Mouse (Mus musculus) urinary bladder, postnatal 10 days (tissue): ENCODE data around the gene Hdgfl3.

Experiments
- DNase-seq: peaks from one replicate; pipeline ENCODE4 v3.0.0; 2022; ENCODE audit warnings: low spot score

The Hdgfl3 gene

DNA sequence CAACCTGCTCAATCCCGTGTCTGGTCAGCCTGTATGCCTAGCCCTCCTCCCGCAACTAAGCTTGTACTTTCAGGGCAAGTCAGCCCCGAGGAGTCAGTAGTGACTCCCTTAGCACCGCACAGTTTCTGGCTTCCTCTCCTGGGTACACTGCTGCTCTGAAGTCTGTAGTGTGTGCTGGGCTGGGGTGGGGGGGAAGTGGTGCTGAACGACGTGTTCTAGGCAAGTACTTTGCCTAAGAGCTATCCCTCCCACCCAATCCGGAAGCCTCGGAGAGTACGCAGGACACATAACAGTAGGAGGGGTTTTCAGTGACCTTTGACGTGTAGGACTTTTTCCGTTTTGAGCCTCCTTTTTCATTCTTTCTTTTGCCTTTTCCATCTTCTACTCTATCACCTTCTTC is 34.9 kb downstream of the Hdgfl3 start:
- DNase-seq, result no peak

DNA sequence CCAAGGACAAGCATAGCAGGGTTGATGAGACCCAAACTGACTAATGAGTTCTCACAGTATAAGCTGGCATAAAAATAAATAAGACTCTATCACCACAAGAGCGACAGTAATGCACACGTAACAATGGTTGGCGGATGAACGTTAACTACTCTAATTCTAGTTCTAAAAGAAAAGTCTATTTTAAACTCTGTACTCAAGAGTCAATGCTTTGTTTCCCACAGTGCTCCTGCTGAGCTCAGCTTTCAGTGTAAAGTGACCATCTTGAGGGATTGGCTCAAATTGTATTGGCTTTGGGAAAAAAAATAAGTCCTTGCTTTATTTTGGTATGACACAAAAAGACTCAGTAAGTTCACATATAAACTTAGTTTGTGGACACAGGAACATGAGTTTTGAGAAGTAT is 49.1 kb downstream of the Hdgfl3 start:
- no peak for DNase-seq

DNA sequence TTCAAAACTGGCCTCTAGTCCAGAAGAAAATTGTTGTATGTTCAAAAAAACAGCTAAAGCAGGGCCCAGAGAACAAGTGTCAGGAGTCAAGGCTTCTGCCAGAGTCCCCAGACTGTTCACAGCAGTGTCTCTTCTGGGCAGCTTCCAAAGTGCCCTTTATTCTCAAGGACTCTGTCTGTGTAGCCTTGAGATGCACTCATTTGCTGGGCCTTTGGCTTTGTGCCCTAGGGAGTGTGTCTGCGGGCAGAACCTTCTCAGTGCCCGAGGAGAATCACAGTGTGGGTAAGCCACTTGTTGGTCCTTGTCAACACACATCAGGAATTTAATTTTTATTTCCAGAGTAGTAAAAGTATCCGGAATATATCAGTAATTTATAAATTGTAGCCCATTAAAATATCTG is 52.7 kb downstream of the Hdgfl3 start:
- no peak for DNase-seq

DNA sequence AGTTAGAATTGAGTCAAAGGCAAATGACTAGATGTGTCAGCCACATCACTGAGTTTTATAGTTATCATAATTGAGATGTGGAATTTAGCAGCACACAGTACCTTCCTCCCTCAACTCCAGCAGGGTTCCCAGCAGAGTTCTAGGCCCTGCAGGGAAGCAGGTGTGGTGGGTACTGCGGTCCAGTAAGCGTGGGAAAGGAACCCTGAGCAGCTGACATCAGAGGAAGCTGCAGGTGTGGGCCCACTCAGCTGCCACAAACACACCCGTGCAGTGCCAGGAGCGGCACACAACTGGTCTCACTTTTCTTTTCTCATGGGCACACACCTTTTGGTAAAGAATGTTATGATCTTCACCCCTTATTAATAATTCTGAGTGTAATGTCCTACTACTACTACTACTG is 53.5 kb downstream of the Hdgfl3 start:
- no peak for DNase-seq

DNA sequence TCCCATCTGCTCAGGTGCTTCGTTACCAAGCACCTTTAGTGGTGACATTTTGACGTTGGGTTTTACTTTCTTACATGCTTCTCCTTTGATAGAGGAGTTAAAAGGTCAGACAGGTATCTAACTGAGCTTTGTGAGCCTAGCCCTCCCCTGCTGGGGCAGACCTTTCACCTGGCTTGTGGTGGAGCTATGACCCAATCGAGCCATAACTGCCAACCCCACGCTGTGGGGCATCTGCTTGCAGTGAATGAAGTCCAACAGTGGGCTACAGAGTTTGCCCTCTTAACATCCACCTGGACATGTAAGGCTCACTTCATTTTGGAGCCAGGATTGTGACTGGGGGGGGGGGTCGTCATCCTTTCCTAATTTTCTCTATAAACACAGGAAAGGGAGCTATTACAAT is 54.0 kb downstream of the Hdgfl3 start:
- DNase-seq, result no peak

DNA sequence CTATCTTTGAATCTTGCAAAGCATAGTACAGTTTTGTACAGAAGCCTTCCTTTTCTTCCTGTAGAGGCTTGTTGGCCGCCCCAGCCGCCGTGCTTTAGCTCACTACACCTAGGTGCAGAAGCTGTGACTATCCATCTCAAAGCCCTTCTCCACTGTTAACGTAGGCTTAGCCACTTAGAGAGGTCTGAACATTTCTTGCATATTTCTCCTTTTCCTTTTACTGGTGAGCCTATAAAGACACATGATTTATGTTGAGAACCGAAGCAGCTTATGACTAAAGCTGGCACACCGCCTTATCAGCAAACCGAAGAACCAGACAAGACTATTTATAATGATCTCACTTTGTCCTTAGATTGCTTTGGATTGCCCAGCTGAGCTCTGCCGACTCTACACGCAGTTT is 58.9 kb downstream of the Hdgfl3 start:
- DNase-seq, result no peak

DNA sequence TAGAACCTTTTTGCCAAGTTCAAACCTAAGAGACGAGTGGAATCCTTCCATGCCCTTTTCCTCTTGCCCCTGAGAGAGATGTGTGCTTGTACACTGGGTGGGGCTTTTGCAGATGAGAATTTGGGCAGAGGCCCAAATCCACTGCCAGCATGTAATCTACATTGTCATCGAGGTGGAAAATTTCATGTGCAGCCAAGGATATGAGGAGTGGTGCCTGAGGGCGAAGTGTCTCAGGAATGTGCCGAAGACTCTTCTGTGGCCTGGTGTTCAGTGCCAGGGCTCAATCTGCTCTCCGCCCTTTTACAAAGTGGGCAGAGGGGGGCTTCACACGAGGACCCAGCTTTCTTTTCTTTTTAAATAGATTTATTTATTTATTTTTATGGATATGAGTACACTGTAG is 59.6 kb downstream of the Hdgfl3 start:
- DNase-seq, result no peak

DNA sequence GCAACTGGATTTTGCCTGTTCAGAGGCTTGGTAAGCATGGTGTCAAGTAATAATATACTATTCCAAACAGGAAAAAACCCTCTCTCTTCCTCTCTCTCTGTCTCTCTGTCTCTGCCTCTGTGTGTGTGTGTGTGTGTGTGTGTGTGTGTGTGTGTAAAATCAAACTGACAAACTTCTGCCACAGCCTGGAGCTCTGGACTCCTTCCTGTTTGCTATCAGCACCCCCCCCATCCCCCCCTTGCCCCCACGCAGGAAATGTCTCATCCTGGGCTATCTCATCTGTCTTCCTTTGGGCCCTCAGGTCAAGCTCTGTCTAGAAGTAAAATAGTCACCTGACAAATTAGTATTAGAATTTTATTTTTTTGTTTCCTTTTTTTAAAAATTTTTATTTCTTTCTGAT is 60.5 kb downstream of the Hdgfl3 start:
- no peak for DNase-seq

DNA sequence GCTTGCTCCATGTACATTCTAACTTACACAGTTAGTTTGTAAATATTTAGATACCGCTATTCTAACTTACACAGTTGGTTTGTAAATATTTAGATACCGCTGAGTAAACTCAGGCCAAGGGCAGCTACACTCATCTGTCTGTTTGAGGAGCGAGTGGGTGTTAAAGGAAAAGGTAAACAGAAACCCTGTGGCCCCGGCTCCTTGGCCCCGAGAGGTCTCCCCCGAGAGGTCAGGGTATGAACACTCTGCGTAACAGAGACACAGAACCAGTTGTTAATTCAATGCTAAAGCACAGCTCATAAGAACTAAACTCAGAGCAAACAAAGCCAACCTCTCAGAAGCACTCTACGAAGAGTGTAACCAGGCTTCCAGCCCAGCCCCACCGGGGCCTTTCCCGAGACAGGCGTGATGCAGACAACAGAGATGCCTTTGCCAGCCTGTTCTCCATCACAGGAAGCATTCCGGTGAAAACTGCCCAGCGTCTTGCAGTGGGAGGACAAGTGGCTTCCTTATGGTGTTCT is 61.7 kb downstream of the Hdgfl3 start:
- no peak for DNase-seq

DNA sequence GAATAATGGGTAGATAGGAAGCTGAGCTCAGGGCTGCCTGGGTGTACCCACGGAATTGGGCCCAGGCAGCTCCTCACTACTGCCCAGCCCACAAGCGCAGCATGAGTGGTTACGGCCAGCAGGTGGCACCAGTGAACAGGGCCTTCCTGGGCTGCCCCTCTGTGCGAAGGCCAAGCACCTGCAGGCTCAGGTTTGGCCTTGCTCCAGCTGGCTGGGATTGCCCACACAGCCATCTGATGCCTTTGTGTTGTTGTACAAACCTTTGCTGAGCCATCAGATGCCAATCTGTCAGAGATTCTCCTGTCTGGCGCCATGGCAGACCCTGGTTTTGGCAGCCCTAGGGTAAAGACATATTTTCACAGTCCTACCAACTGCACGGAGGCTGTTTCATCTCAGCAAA is 66.1 kb downstream of the Hdgfl3 start:
- no peak for DNase-seq

DNA sequence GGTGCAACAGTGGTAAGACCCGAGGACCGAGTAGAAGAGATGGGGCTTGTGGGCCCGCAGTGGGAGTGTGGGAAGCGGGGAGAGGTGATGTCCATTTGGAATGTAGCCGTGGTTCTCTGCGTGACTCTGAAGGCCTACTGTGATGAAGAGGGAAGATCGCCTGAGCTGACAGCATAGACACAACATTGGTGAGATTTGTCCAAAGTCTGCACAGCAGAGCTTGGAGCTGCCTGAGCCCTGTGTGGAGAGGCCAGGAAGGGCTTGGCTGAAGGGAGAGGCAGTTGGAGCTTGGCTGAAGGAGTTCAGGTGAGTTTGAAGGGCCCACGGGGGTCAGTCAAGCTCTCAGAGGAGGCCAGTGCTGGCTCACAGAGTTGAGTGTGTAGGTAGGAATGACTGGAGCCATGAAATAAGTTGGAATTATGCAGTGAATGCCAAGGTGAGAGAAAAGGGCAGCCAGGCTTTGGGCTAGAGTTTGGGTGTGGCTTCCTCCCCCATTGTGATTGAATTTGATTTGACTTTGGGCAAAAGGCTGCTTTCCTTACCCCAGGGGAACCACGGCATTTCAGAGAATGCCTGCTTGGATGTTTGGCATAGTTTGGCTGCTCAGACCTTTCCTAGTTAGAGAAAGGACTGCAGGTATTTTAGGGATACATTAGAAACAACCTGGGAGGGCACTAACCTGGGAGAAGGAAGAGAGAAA is 66.9 kb downstream of the Hdgfl3 start:
- DNase-seq, result no peak

DNA sequence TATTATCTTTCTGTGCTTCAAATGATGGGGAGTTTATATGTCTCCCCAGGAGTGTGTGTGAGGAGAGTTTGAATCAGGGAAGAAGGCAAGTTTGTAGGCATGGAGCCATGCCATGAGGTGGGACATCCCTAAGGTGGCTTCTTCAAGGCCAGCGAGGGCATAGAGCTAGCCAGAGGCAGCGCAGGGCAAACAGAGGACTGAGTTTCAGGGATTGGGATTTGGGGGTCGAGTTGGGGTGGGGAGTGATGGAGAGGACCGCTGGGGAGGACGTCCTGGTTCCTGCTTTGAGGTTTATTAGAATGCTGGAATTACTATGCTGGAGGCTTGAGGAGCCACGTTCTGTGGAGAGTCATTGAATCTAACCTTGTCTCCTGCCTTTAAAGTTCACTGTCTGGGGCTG is 68.3 kb downstream of the Hdgfl3 start:
- no peak for DNase-seq

DNA sequence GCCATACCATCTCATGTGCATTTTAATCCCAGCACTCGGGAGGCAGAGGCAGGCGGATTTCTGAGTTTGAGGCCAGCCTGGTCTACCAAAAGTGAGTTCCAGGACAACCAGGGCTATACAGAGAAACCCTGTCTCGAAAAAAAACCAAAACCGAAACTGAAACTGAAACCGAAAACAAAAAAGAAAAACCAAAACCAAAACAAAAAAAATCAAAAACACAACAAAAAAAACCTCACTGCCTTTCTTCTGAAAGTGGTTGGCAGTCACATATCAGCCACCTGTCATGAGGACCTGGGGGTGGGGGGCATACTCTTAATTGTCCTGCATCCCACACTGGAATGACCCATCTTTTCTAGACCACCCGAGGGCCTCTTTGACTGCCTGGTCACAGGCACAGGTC is 69.7 kb downstream of the Hdgfl3 start:
- DNase-seq, result no peak

DNA sequence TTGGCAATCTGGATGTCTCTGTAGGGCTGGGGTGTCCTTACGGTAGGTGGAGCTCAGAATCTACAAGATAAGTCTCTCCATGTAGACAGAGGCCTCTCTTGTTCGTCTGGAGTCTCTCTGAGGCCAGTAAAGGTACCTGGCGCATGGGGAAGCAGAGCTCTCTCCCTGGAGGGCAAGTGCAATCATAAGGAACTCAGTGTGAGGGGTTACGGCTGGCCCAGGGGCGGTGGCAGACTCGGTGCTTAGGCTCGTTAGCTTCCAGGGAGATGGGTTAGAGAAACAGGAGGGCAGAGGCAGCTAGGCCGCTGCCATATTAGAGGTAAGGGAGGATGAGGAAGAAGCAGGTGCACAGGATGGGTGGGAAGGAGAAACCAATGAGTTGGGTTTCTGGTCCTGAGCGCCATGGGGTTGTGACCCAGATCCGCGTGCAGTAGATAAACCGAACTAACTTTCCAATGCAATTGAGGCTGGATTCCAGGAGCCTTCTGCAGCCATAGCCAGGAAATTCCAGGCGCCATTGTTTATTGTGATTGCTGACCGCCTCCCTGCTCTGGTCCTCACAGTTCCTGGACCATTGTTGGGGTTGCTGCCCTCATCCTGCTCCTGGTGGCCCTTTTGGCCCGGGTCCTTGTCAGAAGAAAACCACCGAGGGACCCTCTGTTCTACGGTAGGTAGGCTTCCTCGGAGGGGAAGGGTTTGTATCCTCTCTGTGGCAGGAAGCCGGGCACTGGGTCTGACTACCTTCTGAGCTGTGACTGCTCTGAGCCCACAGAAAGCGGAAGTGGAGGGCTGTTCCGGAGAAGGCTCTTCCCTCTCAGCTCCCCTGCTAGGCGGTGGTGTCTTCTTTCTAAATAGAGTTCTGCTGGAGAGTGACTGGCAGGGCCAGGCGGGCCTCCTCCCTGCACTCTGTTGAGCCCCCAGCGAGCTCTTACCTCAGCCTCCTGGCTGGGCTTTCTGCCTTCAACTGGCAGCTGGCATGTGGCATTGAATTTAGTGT is 71.4 kb downstream of the Hdgfl3 start:
- DNase-seq, result no peak

DNA sequence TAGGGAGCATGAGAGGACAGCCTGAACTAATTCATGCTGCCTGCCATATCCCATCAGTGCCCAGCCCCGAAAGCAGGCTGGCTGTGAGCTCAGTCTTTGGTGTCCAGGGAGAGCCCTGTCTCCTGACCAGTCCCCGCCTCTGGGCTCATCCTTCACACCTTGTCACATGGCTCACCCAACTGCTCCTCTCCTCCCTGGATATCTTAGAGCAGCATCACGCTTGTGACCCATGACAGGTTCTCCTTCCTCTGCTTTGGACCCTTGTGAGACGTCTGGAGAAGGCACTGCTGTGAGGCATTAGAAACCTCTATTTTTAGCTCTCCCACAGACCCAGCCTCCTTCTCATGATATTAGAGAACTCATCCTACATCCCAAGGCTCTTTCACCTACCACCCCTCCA is 72.4 kb downstream of the Hdgfl3 start:
- DNase-seq, result no peak

DNA sequence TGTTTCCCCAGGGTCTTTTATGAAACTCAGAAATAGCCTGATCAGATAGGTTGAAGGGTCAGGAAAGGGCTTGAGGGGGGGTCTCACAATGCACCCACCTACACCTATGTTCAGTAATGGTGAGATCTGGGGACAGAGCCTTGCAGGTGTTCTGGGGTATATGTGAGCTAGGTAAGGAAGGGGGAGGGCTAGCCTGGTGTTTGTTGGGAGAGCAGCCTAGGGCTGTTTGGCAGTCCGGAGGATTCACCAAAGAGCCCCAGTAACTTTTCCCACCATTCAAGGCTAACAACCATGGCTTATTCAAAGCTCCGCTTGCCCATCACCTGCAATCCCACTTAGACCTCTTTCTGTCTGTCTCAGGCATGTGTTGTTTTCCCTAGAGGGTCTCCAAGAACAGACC is 72.8 kb downstream of the Hdgfl3 start:
- no peak for DNase-seq

DNA sequence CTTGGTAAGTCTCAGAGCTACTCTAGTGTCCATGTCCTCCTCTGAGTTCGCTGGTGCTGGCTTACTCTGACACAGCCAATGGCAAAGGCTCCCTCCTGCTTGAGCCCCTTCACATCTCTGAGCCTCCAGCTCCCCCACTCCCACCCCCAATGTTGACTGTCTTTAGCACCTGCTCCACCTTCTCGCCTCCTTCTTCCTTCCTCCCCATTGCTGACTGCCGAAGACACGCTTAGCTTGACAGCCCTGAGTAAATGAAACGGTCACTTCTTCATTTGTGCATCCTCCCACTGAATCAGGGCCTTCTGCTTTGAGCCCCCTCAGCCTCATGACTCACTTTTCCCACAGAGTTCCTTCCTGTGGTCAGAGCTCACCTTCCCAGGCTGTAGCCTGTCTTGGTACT is 73.3 kb downstream of the Hdgfl3 start:
- DNase-seq, result no peak

DNA sequence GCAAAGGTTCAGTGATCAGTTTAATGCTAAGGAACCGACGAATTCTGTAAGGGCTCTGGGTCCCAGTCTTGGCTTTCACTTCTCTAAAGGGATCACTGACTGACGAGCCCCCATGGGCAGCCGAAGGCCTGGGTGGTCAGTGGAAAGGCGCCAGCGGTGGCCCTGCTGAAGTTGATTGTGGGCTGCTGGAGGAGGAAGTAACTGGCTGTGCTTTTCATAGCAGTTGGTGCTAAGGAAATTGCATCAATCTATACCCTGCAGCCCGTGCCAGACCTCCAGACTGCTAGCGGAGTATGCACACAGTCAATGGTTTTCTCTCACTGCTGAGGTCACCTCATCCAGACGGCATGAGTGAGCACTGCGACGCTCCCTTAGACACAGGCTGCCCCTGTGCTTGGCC is 74.2 kb downstream of the Hdgfl3 start:
- no peak for DNase-seq

DNA sequence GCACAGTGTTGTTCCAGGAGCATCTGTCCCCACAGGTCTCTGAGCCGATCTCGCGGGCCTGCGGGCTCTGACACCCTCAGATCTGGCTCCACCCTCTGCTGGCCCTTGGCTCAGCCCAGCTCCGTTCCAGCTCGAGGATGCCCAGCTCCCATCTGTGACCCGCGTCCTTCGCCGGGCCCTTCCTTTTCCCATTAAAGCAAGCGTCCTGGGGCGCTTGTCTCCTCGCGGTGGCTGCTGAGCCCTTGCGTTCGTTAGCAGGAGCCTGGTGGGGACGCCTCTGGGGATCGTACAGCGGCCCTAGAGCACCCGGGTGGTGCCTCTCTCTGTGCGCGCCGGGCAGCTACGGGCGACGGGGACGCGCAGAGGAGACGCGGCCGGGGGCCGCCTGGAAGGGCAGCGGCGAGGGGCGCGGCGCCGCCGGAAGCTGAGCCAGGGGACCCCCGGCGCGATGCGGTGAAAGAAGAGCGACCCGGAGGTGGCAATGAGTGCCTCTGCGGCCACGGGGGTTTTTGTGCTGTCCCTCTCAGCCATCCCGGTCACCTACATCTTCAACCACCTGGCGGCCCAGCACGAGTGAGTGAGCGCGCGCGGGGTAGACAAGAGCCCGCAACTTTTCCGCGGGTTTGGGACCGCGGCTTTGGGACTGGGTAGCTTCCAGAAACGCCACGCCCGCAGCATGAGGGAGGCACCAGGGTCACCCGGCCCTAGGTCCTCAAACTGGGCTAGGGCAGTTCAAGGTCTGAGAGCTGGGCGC is 75.1 kb downstream of the Hdgfl3 start, which contains the start of gene Tm6sf1:
Gene Tm6sf1 (plus strand): TSS at position 34 of the 754 bp plus-strand sequence.
- no peak for DNase-seq

DNA sequence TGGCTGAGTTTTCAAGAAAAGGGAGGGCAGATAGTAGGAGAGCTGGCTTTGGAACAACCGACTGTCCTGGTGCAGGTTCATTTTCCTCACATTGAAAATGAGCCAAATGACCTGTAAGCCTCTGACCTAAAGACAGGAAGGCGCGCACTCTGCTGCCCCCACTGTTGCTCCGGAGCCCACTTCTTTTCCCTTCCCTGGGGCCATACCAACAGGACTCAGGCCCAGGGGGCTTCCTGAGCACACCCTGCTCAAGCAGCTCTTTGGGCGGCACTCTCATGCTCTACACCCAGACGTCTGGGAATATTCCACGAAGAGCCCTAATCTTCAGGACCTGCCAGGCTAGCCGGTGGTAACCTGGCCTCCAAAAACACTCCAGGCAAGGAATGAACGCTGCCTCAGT is 76.0 kb downstream of the Hdgfl3 start:
- no peak for DNase-seq

DNA sequence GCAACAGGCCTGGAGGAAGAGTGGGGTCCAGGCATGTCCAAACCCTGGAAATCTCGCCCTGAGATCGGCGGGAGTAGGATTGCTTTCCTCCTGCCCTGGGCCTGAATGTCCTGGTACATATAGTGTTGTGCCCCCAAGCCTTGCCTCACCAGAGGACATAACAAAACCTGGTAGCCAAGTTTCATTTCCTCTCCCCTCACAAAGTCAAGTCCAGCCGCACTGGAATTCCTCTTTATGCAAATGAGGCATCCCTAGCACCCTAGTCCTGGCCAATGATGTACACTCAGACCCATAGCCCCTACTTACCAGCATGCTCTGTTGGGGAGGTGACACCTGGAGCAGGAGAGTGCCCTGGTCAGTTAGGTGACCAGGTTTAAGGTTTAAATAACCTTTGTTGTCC is 78.1 kb downstream of the Hdgfl3 start:
- no peak for DNase-seq

DNA sequence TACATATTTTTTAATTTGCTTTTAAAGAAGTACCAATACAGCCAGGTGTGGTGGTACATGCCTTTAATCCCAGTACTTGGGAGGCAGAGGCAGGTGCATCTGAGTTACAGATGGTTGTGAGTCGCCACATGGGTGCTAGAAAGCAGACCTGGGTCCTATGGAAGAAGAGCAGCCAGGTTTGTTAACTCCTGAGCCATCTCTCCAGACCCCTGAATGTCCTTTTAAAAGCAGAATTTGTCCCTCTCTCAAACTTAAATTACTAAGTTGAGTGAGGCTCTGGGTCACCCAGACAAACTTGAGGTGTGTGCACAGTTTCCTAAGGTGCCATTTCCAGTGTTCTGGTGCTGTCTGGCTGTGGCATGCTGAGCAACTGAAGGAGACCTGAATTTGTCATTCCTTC is 78.6 kb downstream of the Hdgfl3 start, which contains the start of gene Gm10160:
Gene Gm10160 (minus strand): TSS at position 101 of the 400 bp plus-strand sequence.
- no peak for DNase-seq
